Mouse (Mus musculus): Measurements from ENCODE around the gene Bcl11a.

GRCm38 (mm10) chr11:24139952-24140351 lies 62.1 kb downstream of the Bcl11a start:
- peak; percentile 35 for TF ChIP-seq CTCF (IDR thresholded peaks at IDR 0.05; ENCODE audit: low read depth)
- no peak for TF ChIP-seq EP300 (IDR thresholded peaks at IDR 0.05; ENCODE audit: low read depth)

All from liver, postnatal 0 days (tissue).